Mouse (Mus musculus) lung, postnatal 4 days (tissue): ENCODE measurements around the gene Kcnk12.
A peak's percentile ranks its signal among the peaks of the same experiment; 100 is the strongest.

ENCODE experiments used
- DNase-seq, 2 experiments: peaks; one replicate each; pipeline ENCODE4 v3.0.0; 2021

Kcnk12 gene

DNA sequence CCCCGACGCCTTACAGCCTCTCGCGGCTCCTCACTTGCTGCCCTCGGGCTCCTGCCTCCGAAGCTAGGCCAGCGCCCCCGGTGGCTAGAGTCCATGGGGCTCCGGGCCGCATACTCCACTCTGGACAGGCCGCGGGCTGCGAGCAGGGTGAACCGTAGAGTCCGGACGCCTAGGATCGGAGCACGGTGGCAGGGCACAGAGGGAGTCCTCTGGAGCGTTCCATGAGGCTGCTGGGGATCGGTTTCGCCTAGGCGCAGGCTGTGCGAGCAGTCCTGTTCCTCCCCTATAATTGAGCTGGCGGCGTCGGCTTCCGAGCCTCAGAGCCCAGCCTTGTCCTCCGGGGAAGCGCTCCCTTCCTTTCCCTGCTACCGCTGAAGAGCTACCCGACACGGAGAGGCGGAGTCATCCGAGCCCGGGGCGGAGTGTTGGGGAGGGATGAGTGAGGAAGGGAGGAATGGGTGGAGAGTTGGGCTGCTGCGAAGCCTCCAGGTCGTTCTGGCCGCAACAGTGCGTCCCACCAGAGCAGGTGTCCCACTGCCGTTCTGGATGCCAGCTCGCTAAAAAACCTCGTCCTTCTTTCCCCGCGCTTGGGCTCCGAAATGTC lies at the start of gene Kcnk12:
Gene Kcnk12 (minus strand): TSS at position 307 of the 604 bp plus-strand sequence.
- peak in 1 of 2 experiments; percentile 28 for DNase-seq

DNA sequence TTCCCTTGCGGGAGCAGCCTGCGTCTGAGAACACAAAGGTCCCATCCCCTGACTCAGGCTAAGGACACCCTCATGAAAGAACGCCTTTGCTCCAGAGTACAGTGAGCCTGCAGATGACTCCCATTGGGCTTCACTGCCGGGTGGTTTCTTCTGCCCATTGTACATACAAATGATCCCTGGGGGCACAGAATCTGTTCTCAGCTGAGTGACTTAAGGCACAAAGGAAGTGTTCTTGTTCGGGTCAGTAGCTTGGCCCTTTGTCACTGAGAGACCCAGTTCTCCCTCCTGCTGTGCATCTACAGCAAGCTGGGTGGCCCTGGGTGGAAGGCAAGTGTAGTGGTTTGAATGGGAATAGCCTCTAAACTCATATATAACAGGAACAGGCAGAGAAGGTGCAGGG lies 44.4 kb upstream of the Kcnk12 start:
- DNase-seq = no peak

DNA sequence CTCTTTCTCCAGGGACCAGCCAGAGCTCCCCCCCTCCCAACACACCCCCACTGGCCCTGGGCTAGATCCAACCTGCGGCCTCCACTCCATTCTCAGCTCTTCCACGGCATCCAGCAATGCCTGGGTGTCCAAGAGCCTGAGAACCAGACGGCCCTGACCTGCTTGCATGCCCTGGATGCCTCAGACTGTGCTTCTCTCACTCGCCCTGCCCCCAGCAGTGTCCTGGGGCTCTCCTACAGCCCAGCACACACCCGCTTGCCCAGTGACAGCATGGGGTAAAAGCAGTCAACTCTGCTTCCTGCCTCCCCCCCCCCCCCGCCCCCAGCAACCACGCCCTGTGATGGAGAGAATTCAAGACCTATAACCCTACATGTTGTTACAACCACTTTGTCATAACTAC lies 42.3 kb upstream of the Kcnk12 start:
- DNase-seq = no peak

GRCm38 (mm10) chr17:87834850-87835249 lies 37.1 kb upstream of the Kcnk12 start:
- DNase-seq = no peak

- DNase-seq = no peak
Measured at GRCm38 (mm10) chr17:87826909-87827308, 29.1 kb upstream of the Kcnk12 start.

- DNase-seq = no peak
Measured at GRCm38 (mm10) chr17:87826036-87826560, 28.3 kb upstream of the Kcnk12 start.

DNA sequence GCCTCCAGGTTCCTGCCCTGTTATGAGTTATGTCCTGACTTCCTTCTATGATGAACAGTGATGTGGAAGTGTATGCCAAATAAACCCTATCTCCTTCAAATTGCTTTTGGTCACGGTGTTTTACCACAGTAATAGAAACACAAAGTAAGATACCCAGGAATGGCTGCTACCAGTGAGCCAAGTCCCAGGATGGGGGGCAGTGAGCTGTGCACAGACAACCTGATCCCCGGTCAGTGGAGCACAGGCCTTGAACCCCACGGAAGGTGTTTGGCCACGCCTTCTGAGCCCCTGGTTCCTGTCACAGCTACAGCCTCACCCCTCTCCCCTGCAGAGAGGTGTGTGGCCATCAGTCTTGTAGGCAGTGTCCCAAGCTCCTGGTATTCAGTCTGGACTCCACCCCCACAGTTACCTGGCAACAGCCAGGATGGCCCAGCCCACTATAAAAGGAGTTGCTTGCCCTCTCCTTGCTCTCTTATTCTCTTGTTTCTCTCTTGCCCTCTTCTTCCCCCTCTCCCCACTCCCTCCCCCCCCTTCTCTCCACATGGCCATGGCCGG lies 27.7 kb upstream of the Kcnk12 start:
- DNase-seq = no peak

- DNase-seq = no peak
Measured at GRCm38 (mm10) chr17:87823031-87823430, 25.2 kb upstream of the Kcnk12 start.

DNA sequence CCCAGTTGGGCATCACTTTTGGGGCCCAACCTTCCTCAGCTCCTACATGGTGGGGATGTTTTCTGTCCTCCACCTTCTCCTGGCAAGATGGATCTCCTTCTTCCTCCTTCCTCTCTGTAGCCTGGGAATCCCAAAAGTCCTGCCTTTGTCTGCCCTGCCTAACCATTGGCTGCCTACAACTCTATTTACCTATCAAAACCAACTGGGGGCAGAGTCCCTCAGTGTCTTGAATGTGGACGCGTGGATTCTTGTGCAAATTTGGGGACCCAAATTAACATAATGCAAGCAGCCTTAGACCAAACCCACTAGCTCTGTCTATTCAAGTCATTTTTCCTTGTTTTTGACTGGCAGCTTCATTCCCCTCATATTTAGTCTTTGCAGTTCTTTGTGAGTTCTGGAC lies 11.8 kb upstream of the Kcnk12 start:
- DNase-seq = no peak

DNA sequence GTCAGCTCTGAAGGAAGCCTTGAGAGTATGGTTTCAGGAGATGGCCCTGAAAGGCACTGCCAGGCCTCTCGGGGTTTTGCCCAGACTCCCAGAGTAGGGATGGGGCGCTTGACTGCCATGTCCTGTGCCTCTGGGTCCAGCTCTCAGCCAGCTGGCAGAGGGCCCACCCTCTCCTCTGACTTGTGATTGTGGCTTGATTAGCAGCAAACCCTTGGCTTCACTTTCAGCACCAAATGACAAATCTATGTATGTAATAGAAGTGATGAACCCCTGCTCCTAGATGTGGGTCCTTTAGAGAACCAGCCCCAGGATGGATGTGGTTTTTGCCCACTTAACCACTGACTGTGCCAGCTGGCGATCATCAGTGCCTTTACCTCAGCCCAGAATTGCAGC lies 2.1 kb upstream of the Kcnk12 start:
- DNase-seq = no peak

- no peak for DNase-seq
Measured at GRCm38 (mm10) chr17:87799212-87799947, 1.6 kb upstream of the Kcnk12 start.

- peak; percentile 63 to 70 for DNase-seq
Measured at GRCm38 (mm10) chr17:87798423-87798941, 688 bp upstream of the Kcnk12 start.

DNA sequence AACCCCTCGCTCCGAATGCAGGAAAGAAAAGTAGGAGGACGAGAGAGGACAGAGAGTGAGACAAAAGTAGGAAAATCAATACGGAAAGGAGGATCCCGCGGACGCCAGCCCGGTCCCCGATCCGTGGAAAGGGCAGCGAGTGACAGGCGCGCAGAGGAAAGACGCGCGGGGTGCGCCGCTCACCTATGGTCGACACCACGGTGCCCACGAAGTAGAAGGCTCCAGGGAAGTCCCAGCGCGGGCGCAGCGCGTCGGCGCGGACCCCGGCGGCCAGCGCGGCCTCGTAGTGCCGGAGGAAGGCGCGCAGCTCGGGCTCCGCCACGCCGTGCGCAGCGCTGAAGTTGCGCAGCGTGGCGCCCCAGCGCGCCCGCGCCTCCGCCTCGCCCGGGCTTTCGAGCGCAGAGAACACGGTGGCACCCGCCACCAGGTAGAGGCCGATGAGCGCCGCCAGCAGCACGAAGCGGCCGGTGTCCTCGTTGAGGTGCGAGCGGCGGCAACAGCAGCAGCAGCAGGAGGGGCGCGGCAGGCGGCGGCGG lies 845 bp downstream of the Kcnk12 start:
- DNase-seq = no peak

- no peak for DNase-seq
Measured at GRCm38 (mm10) chr17:87795927-87796714, 1.7 kb downstream of the Kcnk12 start.

DNA sequence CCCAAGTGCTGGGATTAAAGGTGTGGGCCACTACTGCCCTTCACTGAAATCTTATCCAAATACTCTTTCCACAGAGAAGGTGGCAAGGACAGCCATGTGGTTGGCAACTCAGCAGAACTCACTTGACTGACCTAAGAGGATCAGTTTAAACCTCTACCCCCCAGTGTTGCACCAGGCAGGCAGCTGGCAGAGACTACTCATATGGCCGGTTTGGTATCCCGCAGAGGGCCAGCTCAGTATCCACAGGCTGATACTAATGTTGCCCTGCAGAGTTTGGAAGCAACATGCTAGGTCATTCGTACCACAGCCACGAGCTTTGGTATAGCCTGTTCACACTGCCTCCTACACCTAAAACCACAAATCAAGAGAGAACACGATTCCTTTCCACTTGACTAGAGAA lies 3.0 kb downstream of the Kcnk12 start:
- DNase-seq = no peak

DNA sequence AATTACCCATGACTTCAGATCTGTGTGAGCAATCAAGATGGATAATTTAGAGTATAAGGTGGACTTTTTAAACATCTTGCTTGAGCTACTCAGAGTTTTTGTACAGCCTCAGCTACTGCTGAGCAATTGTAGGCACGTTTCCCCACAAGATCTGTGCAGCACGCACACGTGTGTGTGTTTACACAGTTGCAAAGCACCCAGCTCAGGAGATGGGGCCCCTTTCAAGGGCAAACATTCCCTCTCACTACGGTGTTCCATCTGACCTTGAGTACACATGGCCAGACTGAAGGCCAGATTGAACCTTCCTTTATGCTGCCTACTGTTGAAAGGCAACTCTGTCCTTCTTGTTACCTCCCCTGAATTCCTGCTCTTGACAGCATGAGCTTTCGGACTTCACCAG lies 4.5 kb downstream of the Kcnk12 start:
- no peak for DNase-seq

DNA sequence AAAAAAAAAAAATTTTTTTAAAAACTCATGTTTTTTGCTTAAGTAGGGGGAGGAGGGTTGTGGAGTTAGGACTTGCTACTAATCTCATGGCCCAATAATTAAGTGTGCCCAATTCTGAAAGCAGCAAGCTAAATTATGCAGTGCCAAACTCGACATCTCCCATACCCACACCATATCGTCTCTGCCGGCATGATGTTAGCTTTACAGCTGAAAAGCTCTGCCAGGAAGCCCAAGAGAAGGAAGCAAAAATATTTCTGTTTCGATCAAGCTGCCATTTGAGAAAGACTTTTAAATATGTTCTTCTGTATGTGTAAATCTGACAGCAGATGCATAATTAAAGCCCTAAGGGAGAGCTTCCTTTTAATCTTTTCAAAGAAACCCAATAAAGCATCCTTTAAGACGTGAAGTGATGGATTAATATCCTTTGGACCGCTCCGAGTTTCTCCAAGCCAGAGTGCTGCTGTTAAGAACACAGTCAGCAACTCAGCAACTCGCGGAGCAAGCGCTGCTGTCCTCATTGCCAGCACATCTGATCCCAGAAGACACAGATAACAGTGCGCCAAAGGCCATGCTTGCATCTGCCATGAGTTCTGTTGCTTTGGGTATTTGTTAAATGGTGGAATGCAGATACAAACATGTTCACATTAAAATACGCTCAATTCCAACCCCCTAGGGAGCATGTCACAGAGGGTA lies 5.0 kb downstream of the Kcnk12 start:
- DNase-seq = no peak

GRCm38 (mm10) chr17:87791517-87792098 lies 6.2 kb downstream of the Kcnk12 start:
- DNase-seq = no peak

DNA sequence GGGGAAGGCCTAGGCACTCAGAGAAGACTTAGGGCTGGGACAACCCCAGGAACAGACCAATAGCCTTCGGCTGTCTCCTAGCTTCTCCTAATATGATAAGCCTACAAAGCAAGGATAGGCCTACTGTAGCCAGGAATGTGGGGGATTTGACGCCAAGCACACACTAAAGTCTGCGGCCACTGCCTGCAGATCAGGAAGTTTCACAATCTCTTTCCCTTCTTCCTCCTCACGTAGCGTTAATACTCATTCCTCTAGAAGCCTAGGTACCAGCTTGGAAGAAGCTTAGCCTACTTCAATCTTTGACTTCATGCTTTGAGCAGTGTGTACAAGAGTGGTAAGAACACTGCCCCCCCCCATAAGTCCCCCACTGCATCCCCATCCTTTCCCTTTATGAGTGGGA lies 7.1 kb downstream of the Kcnk12 start:
- DNase-seq = no peak

DNA sequence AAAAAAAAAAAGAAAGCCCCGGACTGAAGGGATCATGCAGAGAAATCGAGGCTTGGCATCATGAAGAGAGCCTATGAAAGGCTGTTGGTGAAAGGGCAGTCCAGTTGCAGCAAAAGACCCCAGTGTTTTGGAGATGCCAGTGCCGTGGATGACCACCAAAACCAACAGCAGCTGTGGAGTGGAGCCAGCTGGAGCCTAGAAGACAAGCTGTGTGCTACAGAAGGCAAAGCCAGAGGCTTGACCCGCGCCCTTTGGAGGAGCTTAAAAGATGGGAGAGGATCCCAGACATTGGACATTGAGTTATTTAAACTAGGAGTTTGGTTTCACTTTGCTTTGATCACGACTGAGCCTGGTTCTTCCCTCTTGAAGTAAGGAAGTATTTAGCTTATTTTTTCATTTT lies 9.6 kb downstream of the Kcnk12 start:
- DNase-seq = no peak

- DNase-seq = no peak
Measured at GRCm38 (mm10) chr17:87787711-87788110, 10.1 kb downstream of the Kcnk12 start.

- DNase-seq = no peak
Measured at GRCm38 (mm10) chr17:87785721-87786120, 12.1 kb downstream of the Kcnk12 start.
